Mouse (Mus musculus) erythroblast, embryonic 14.5 days (primary cell): Measurements from ENCODE around the gene Map3k1.

ENCODE experiments used
- GATA1 ChIP-seq: IDR thresholded peaks from 2 replicates; pipeline ENCODE4 v1.6.1; 2012; ENCODE audit warnings: low read length, inconsistent platforms, mixed read lengths
- TAL1 ChIP-seq: IDR thresholded peaks from 3 replicates; pipeline ENCODE4 v1.6.1; 2012; ENCODE audit warnings: low read length, inconsistent platforms, mixed read lengths

- TF ChIP-seq TAL1: no peak
- TF ChIP-seq GATA1: no peak
Observed at GRCm38 (mm10) chr13:111824178-111824577, 15.4 kb upstream of the Map3k1 start.
